Mouse (Mus musculus): Measurements from ENCODE around the gene Il11ra2. TPM values are rescaled to one million over a fixed set of nuclear protein-coding genes. Genes with fewer than 3 reads are reported as not detected.
"Not testable (repeated sequence)": the region's sequence is repeated elsewhere in the genome, so short reads cannot be mapped to it uniquely, and the experiment has no call there.

Gene Il11ra2
- not detected in 2 replicates for total RNA-seq (2012; rRNA removed)

DNA sequence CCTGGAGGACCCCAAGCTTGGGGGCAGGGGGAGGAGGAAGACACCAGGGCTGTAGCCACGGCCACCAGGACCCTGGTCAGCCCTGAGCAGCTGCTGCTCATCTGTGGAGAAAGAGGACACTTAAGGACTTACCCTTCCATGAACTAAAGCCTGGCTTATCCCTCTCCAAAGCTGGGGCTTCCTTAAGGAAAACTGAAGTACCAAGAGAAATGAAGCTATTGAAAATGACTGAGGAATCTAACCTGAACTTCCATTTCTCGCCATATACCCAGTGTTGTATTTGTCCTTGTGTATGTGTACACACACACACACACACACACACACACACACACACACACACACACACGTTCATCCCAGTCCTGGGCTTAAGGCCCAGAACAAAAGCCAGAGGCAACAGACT is at the start of gene Il11ra2:
TSS of gene Il11ra2 (minus strand) at position 101 of the 400 bp plus-strand sequence.
- H3K9me3 ChIP-seq (ENCODE audit: control insufficient read depth, insufficient read depth, low read depth, low read length); H3K4me3 ChIP-seq (ENCODE audit: insufficient read depth in 1 of 2, low read depth in 1 of 2, low read length in 2 of 2, poor library complexity in 1 of 2, severe bottlenecking in 1 of 2); H3K36me3 ChIP-seq (ENCODE audit: control insufficient read depth, insufficient read depth, low read length, poor library complexity, severe bottlenecking); in situ Hi-C loops (cut with MboI; ENCODE audit: low sequenced_read_pairs in 2 of 2, unreplicated experiment in 2 of 2); H3K9ac ChIP-seq (ENCODE audit: insufficient read depth, low read depth, low read length, poor library complexity, severe bottlenecking); DNase-seq (ENCODE audit: low read depth, low spot score); H3K4me1 ChIP-seq (ENCODE audit: control insufficient read depth in 2 of 2, insufficient read depth in 2 of 2, low read length in 2 of 2, poor library complexity in 1 of 2); H3K27ac ChIP-seq (ENCODE audit: insufficient read depth, low read depth, low read length, poor library complexity, severe bottlenecking): not testable (repeated sequence)

DNA sequence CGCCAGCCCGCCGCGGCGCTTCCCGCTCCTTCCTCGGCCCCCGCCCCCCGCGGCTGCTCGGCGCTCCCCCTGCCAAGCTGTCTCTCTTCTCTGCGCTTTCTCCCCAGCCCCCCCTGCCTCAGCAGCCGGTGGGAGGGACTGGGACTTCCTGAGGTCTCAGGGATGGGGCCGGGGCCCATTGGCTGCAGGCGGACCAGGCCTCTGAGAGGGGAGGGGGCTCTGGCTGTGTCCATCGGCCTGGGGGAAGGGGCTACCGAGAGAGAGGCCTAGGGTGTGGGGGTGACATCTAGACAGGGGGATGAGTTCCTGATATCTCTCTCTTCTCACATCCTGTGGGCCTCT is 20.5 kb upstream of the Il11ra2 start:
- H3K36me3 ChIP-seq (ENCODE audit: control insufficient read depth, insufficient read depth, low read length, poor library complexity, severe bottlenecking); in situ Hi-C loops (cut with MboI; ENCODE audit: low sequenced_read_pairs in 2 of 2, unreplicated experiment in 2 of 2); H3K27ac ChIP-seq (ENCODE audit: insufficient read depth, low read depth, low read length, poor library complexity, severe bottlenecking); H3K9me3 ChIP-seq (ENCODE audit: control insufficient read depth, insufficient read depth, low read depth, low read length); H3K4me3 ChIP-seq (ENCODE audit: insufficient read depth in 1 of 2, low read depth in 1 of 2, low read length in 2 of 2, poor library complexity in 1 of 2, severe bottlenecking in 1 of 2); H3K4me1 ChIP-seq (ENCODE audit: control insufficient read depth in 2 of 2, insufficient read depth in 2 of 2, low read length in 2 of 2, poor library complexity in 1 of 2); H3K9ac ChIP-seq (ENCODE audit: insufficient read depth, low read depth, low read length, poor library complexity, severe bottlenecking); DNase-seq (ENCODE audit: low read depth, low spot score): not testable (repeated sequence)

DNA sequence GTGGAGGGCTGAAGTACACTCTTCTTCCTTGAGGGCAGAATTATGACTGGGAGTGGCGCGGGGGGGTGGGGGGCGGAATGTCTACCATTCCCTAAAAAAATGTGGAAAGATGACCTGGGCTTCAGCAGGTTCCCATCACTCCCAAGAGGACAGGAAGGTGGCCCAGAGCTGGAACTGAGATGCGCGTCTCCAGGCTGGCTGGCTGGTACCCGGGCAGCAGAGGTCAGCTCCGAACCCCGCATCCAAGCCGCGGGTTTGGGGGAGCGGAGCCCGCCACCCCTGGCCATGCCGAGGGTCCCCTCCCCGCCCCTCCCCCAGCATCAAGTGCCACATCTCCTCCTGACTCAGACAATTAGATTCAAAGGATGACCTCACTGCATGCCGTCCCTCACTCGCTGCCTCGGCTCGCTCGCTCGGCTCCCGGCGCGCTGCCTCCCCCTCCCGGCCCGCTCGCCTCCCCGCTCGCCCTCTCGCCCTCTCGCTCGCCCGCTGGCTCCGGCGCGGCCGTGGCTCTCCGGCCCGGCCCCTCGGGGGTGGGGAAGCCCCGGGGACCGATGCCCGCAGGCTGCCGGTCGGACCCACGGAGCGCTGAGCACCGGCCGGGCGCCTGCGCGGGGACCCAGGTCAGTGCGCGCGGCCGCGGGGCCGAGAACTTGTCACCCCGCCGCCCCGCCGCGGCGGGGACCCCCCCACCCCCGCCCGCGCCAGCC is 19.9 kb upstream of the Il11ra2 start:
- H3K4me1 ChIP-seq (ENCODE audit: control insufficient read depth in 2 of 2, insufficient read depth in 2 of 2, low read length in 2 of 2, poor library complexity in 1 of 2); H3K4me3 ChIP-seq (ENCODE audit: insufficient read depth in 1 of 2, low read depth in 1 of 2, low read length in 2 of 2, poor library complexity in 1 of 2, severe bottlenecking in 1 of 2); DNase-seq (ENCODE audit: low read depth, low spot score); H3K36me3 ChIP-seq (ENCODE audit: control insufficient read depth, insufficient read depth, low read length, poor library complexity, severe bottlenecking); in situ Hi-C loops (cut with MboI; ENCODE audit: low sequenced_read_pairs in 2 of 2, unreplicated experiment in 2 of 2); H3K27ac ChIP-seq (ENCODE audit: insufficient read depth, low read depth, low read length, poor library complexity, severe bottlenecking); H3K9ac ChIP-seq (ENCODE audit: insufficient read depth, low read depth, low read length, poor library complexity, severe bottlenecking); H3K9me3 ChIP-seq (ENCODE audit: control insufficient read depth, insufficient read depth, low read depth, low read length): not testable (repeated sequence)

DNA sequence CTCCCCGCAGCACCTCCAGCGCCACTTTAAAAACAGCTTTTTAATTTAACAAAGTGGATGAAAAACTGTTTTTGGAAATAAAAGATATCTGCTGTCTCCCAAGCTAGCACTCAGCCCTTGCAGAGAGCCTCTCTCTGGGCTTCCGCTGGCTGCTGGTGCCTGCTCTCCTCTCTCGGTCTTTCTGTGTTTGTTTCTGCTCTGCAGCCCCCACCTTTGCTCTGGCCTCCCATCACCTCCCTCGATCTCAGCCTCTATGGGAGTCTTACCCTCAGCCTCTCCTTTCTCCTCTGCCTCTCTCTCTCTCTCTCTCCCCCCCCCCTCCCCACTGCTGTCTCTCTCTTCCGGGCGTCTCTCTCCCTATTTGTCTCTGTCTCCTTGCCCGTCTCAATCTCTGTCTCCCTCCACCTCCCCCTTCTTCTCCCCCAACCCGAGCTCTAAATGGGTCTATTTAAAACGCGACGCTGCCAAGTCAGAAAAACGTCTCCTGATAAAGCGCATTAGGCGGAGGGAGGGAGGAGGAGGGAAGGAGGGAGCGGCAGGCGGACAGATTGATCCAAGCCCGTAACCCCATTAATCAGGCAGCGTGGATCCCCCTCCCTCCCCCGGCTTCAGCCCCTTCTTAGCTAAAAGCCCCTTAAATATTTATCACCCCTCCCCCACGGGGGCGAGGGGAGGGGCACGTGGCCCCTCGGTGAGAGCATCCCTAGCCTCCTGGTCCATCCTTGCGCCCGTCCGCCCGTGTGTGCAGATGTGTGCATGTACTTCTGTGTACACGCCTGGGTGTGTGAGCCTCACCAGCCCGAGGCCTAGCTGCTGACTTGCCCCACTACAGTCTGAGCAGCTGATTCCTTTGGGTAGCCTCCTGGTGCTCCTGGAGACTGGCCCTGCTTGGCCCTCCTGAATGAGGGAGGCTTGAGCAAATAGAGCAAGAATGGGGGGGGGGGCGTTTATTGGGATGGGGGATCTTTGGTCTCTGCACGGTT is 19.0 kb upstream of the Il11ra2 start:
- in situ Hi-C loops (cut with MboI; ENCODE audit: low sequenced_read_pairs in 2 of 2, unreplicated experiment in 2 of 2); H3K4me3 ChIP-seq (ENCODE audit: insufficient read depth in 1 of 2, low read depth in 1 of 2, low read length in 2 of 2, poor library complexity in 1 of 2, severe bottlenecking in 1 of 2); H3K4me1 ChIP-seq (ENCODE audit: control insufficient read depth in 2 of 2, insufficient read depth in 2 of 2, low read length in 2 of 2, poor library complexity in 1 of 2); DNase-seq (ENCODE audit: low read depth, low spot score); H3K9ac ChIP-seq (ENCODE audit: insufficient read depth, low read depth, low read length, poor library complexity, severe bottlenecking); H3K27ac ChIP-seq (ENCODE audit: insufficient read depth, low read depth, low read length, poor library complexity, severe bottlenecking); H3K36me3 ChIP-seq (ENCODE audit: control insufficient read depth, insufficient read depth, low read length, poor library complexity, severe bottlenecking); H3K9me3 ChIP-seq (ENCODE audit: control insufficient read depth, insufficient read depth, low read depth, low read length): not testable (repeated sequence)

- H3K4me1 ChIP-seq (ENCODE audit: control insufficient read depth in 2 of 2, insufficient read depth in 2 of 2, low read length in 2 of 2, poor library complexity in 1 of 2); H3K27ac ChIP-seq (ENCODE audit: insufficient read depth, low read depth, low read length, poor library complexity, severe bottlenecking); H3K36me3 ChIP-seq (ENCODE audit: control insufficient read depth, insufficient read depth, low read length, poor library complexity, severe bottlenecking); H3K4me3 ChIP-seq (ENCODE audit: insufficient read depth in 1 of 2, low read depth in 1 of 2, low read length in 2 of 2, poor library complexity in 1 of 2, severe bottlenecking in 1 of 2); in situ Hi-C loops (cut with MboI; ENCODE audit: low sequenced_read_pairs in 2 of 2, unreplicated experiment in 2 of 2); DNase-seq (ENCODE audit: low read depth, low spot score); H3K9ac ChIP-seq (ENCODE audit: insufficient read depth, low read depth, low read length, poor library complexity, severe bottlenecking); H3K9me3 ChIP-seq (ENCODE audit: control insufficient read depth, insufficient read depth, low read depth, low read length): not testable (repeated sequence)
These were observed 17.7 kb upstream of the Il11ra2 start for GRCm38 (mm10) chr4:42679365-42679764.

DNA sequence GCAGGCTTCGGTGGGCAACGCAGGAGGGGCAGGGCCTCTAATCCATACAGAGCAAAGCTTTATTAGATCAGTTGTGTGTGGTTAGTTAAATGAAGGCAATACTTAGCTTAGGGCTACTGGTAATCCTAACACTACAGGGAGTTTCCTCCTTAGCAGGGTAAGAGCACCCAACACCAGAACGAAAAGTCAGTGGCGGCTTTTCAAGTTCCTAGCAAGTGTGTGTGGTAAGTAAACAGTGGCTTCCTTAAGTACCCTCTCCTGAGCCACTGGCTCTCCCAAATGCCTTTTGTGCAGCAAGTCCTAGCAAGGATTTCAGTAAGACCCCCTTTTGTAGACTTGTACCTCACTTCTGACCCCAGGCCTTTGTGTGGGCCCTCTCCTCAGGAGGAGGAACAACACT is 13.7 kb upstream of the Il11ra2 start:
- in situ Hi-C loops (cut with MboI; ENCODE audit: low sequenced_read_pairs in 2 of 2, unreplicated experiment in 2 of 2); H3K27ac ChIP-seq (ENCODE audit: insufficient read depth, low read depth, low read length, poor library complexity, severe bottlenecking); H3K4me1 ChIP-seq (ENCODE audit: control insufficient read depth in 2 of 2, insufficient read depth in 2 of 2, low read length in 2 of 2, poor library complexity in 1 of 2); H3K9me3 ChIP-seq (ENCODE audit: control insufficient read depth, insufficient read depth, low read depth, low read length); H3K9ac ChIP-seq (ENCODE audit: insufficient read depth, low read depth, low read length, poor library complexity, severe bottlenecking); H3K36me3 ChIP-seq (ENCODE audit: control insufficient read depth, insufficient read depth, low read length, poor library complexity, severe bottlenecking); H3K4me3 ChIP-seq (ENCODE audit: insufficient read depth in 1 of 2, low read depth in 1 of 2, low read length in 2 of 2, poor library complexity in 1 of 2, severe bottlenecking in 1 of 2); DNase-seq (ENCODE audit: low read depth, low spot score): not testable (repeated sequence)

DNA sequence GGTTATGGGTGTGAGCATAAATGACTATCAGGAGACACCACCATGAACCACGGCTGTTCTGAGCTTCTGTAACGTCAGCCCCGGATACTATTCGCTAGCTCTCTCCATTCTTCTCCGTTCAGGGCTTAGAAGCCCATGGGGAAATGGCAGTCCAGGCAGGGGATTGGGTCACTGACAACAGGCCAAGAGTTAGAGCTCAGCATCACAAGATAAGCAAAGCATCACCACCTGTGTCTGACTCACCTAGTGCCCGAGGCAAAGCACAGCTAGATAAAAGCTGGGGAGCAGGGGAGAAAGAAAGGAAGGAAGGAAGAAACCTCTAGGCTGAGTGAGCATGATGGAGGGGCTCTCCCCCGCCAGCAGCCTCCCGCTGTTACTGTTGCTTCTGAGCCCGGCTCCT is 6.7 kb downstream of the Il11ra2 start, which contains the start of gene Ccl27b:
TSS of gene Ccl27b (plus strand) at position 301 of the 400 bp plus-strand sequence.
- in situ Hi-C loops (cut with MboI; ENCODE audit: low sequenced_read_pairs in 2 of 2, unreplicated experiment in 2 of 2): not testable (repeated sequence)

DNA sequence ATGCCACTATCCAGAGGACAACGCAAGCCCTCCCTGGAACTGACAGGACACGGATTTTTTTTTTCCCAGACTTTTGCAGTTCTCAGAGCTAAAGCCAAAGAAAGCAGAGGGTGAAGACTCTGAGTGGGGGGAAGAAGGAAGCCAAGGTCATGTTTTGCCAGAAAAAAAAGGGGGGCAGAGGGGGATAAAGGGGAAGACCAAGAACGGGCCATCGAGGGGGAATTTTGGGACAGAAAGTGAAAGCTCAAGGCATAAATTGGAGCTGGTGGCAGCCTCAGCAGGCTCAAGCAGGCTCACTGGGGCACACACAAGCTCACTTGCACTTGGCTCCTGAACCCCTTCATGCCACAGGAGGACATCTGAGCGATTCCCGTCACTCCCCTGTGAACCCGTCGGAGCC is 32.3 kb downstream of the Il11ra2 start, which contains the start of gene Gm2564:
TSS of gene Gm2564 (plus strand) at position 301 of the 400 bp plus-strand sequence.
- in situ Hi-C loops (cut with MboI; ENCODE audit: low sequenced_read_pairs in 2 of 2, unreplicated experiment in 2 of 2); H3K36me3 ChIP-seq (ENCODE audit: control insufficient read depth, insufficient read depth, low read length, poor library complexity, severe bottlenecking); H3K9me3 ChIP-seq (ENCODE audit: control insufficient read depth, insufficient read depth, low read depth, low read length); H3K9ac ChIP-seq (ENCODE audit: insufficient read depth, low read depth, low read length, poor library complexity, severe bottlenecking); H3K4me1 ChIP-seq (ENCODE audit: control insufficient read depth in 2 of 2, insufficient read depth in 2 of 2, low read length in 2 of 2, poor library complexity in 1 of 2); H3K27ac ChIP-seq (ENCODE audit: insufficient read depth, low read depth, low read length, poor library complexity, severe bottlenecking); H3K4me3 ChIP-seq (ENCODE audit: insufficient read depth in 1 of 2, low read depth in 1 of 2, low read length in 2 of 2, poor library complexity in 1 of 2, severe bottlenecking in 1 of 2); DNase-seq (ENCODE audit: low read depth, low spot score): not testable (repeated sequence)

More for the DNA sequence above, 6.7 kb downstream of the Il11ra2 start, which contains the start of gene Ccl27b:
- DNase-seq (ENCODE audit: low read depth, low spot score); H3K36me3 ChIP-seq (ENCODE audit: control insufficient read depth, insufficient read depth, low read length, poor library complexity, severe bottlenecking); H3K27ac ChIP-seq (ENCODE audit: insufficient read depth, low read depth, low read length, poor library complexity, severe bottlenecking); H3K4me3 ChIP-seq (ENCODE audit: insufficient read depth in 1 of 2, low read depth in 1 of 2, low read length in 2 of 2, poor library complexity in 1 of 2, severe bottlenecking in 1 of 2); H3K4me1 ChIP-seq (ENCODE audit: control insufficient read depth in 2 of 2, insufficient read depth in 2 of 2, low read length in 2 of 2, poor library complexity in 1 of 2); H3K9me3 ChIP-seq (ENCODE audit: control insufficient read depth, insufficient read depth, low read depth, low read length); H3K9ac ChIP-seq (ENCODE audit: insufficient read depth, low read depth, low read length, poor library complexity, severe bottlenecking): not testable (repeated sequence)

Data from ES-E14 (cell line).